Mouse (Mus musculus): ENCODE measurements around the gene Sh3bp1. TPM values are rescaled to one million over a fixed set of nuclear protein-coding genes. Genes with fewer than 3 reads are reported as not detected.

Gene Sh3bp1
- polyA plus RNA-seq, 1 experiment from 2014 or later = 10.3 TPM

DNA sequence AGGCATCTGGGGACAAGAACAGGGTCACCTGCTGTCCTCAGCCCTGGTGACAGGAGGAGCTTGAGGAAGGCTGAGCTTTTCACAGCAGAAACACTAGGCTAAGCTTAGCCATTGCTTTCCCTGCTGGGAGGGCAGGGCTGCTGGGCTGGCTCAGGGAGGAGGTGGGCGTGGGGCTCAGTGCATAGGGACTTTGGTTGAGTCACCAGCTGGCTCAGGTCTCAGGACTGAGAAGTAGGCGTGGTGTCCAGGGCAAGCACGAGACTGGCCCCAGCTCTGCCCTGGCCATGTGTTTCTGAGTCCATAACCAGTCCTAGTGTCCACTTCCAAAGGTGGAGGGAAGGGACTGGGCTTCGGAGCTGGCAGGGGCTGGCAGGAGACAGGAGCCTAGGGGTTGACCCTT is 60.5 kb downstream of the Sh3bp1 start:
- WGBS = 87% methylated on average over 4 of the region's 4 CpGs

More for the DNA sequence above, 60.5 kb downstream of the Sh3bp1 start:
- H3K9ac ChIP-seq = no peak overlapping the region
- peaks cover 55% of the 10 kb centered on the region for H3K36me3 ChIP-seq (replicated peaks)
- H3K4me1 ChIP-seq = peaks cover 11% of the 10 kb centered on the region
- no peak overlapping the region for H3K4me3 ChIP-seq (replicated peaks)
- no peak overlapping the region for H3K4me2 ChIP-seq
- no peak overlapping the region for H3K27ac ChIP-seq
- no peaks in the 10 kb centered on the region for H3K27me3 ChIP-seq
- no peak for ATAC-seq (ENCODE audit: low FRiP score)
- no peaks in the 10 kb centered on the region for H3K9me3 ChIP-seq

Small RNAs within 50 kb of the gene (microRNA-seq; reads per million reads assigned to microRNA genes)
- not detected for gene Mir6955

Other genes starting within 250 kb of the Sh3bp1 start
- 1.2 TPM in 2 replicates for gene Elfn2, start 181.0 kb upstream of the Sh3bp1 start, polyA plus RNA-seq (2016; fragmentation: Nextera tagmentation; extraction: Ambion mirVana)
- gene Mfng, start 126.3 kb upstream of the Sh3bp1 start, polyA plus RNA-seq (2016; fragmentation: Nextera tagmentation; extraction: Ambion mirVana) = 137 and 147 TPM in 2 replicates
- gene Card10, start 96.7 kb upstream of the Sh3bp1 start, polyA plus RNA-seq (2016; fragmentation: Nextera tagmentation; extraction: Ambion mirVana) = 2.0 and 2.1 TPM in 2 replicates
- gene Cdc42ep1, start 57.1 kb upstream of the Sh3bp1 start, polyA plus RNA-seq (2016; fragmentation: Nextera tagmentation; extraction: Ambion mirVana) = 7.7 and 8.4 TPM in 2 replicates
- not detected in 2 replicates for gene Lgals2, start 44.2 kb upstream of the Sh3bp1 start, polyA plus RNA-seq (2016; fragmentation: Nextera tagmentation; extraction: Ambion mirVana)
- gene Gga1, start 22.6 kb upstream of the Sh3bp1 start, polyA plus RNA-seq (2016; fragmentation: Nextera tagmentation; extraction: Ambion mirVana) = 53.6 and 56.4 TPM in 2 replicates
- gene Gm49510, start 101 bp upstream of the Sh3bp1 start, polyA plus RNA-seq (2016; fragmentation: Nextera tagmentation; extraction: Ambion mirVana) = 0.18 TPM in 1 of 2 replicates, not detected in the other
- gene Pdxp, start 14.2 kb downstream of the Sh3bp1 start, polyA plus RNA-seq (2016; fragmentation: Nextera tagmentation; extraction: Ambion mirVana) = 51.7 and 53.6 TPM in 2 replicates
- 216 and 321 TPM in 2 replicates for gene Lgals1, start 27.0 kb downstream of the Sh3bp1 start, polyA plus RNA-seq (2016; fragmentation: Nextera tagmentation; extraction: Ambion mirVana)
- gene Nol12, start 35.2 kb downstream of the Sh3bp1 start, polyA plus RNA-seq (2016; fragmentation: Nextera tagmentation; extraction: Ambion mirVana) = 53.5 and 56.4 TPM in 2 replicates
- 40.4 and 46.9 TPM in 2 replicates for gene Triobp, start 48.0 kb downstream of the Sh3bp1 start, polyA plus RNA-seq (2016; fragmentation: Nextera tagmentation; extraction: Ambion mirVana)
- 638 and 696 TPM in 2 replicates for gene H1f0, start 128.7 kb downstream of the Sh3bp1 start, polyA plus RNA-seq (2016; fragmentation: Nextera tagmentation; extraction: Ambion mirVana)
- not detected in 2 replicates for gene Galr3, start 142.1 kb downstream of the Sh3bp1 start, polyA plus RNA-seq (2016; fragmentation: Nextera tagmentation; extraction: Ambion mirVana)
- gene Ankrd54, start 163.1 kb downstream of the Sh3bp1 start, polyA plus RNA-seq (2016; fragmentation: Nextera tagmentation; extraction: Ambion mirVana) = 59.5 and 60.0 TPM in 2 replicates
- gene Eif3l, start 175.4 kb downstream of the Sh3bp1 start, polyA plus RNA-seq (2016; fragmentation: Nextera tagmentation; extraction: Ambion mirVana) = 209 and 216 TPM in 2 replicates
- 8.4 and 9.5 TPM in 2 replicates for gene Micall1, start 209.1 kb downstream of the Sh3bp1 start, polyA plus RNA-seq (2016; fragmentation: Nextera tagmentation; extraction: Ambion mirVana)
- 368 and 375 TPM in 2 replicates for gene Polr2f, start 241.2 kb downstream of the Sh3bp1 start, polyA plus RNA-seq (2016; fragmentation: Nextera tagmentation; extraction: Ambion mirVana)
- gene 1700088E04Rik, start 241.5 kb downstream of the Sh3bp1 start, polyA plus RNA-seq (2016; fragmentation: Nextera tagmentation; extraction: Ambion mirVana) = 9.2 and 12.2 TPM in 2 replicates